9 mouse cellular contexts compared by ENCODE assay signal in the genomic region with DNA sequence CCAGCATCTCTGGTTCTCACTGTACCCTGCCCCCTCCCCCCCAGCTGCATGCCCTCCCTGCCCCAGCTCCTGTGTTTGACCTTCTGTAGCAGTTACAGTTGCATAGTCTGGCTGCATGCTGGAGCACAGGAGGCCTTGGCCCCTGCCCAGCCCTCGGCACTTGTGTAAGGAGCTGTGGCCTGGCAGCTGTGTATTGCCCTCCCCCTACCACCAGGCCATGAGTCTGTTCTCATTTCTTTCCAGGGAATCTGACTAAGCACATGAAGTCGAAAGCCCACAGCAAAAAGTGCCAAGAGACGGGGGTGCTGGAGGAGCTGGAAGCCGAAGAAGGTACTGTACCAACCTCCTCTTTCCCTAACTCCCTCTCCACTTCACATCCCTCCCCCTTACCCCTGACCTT. TPM values are rescaled to one million over a fixed set of nuclear protein-coding genes. Genes with fewer than 3 reads are reported as not detected.
DNase-seq lines count a peak whose midpoint lies in the region; ATAC-seq and TF ChIP-seq lines count a peak whose summit lies in the region.
"Had no signal": no experiment of that assay in that cellular context is flagged by ENCODE, and none has a peak within 500 bp of the region (broad histone marks: within the 10 kb centered on the region; RNA-seq: fewer than 3 reads in every experiment).

No protein-coding gene starts in this region.

- no peak overlapping the region for H3K27ac ChIP-seq in midbrain, embryonic 14.5 days (replicated peaks; ENCODE audit: low read depth, low read length)
- no peak overlapping the region for H3K27ac ChIP-seq in midbrain, embryonic 11.5 days (ENCODE audit: low read depth, low read length)
- H3K27ac ChIP-seq in heart, adult 2 months, result no peak overlapping the region
- H3K27ac ChIP-seq: limb, embryonic 12.5 days had no signal

- intact Hi-C loops in heart, adult 2 months (cut with DNase I), result loop anchor here (2.0 kb wide), 1 partner anchor 497 kb away; no protein-coding TSS in a partner anchor

- DNase-seq in cerebellum, postnatal 14 days, result peak; percentile 61 to 73
- no peak for DNase-seq in cerebellum, adult 9-11 months
- peak; percentile 31 for DNase-seq in midbrain, embryonic 14.5 days
- no peak for DNase-seq in midbrain, embryonic 11.5 days (ENCODE audit: low spot score, missing footprints)
- DNase-seq in heart, adult 2 months, result peak; percentile 63 to 82
- peak; percentile 51 for DNase-seq in lung, postnatal 36 days
- no peak for DNase-seq in c-Kit-positive CD71-positive TER-119-positive erythroid progenitor cells, embryonic 14.5 days (ENCODE audit: low spot score)
- no peak for DNase-seq in thymus, adult 18-20 months

- no peaks in the 10 kb centered on the region for H3K27me3 ChIP-seq in midbrain, embryonic 14.5 days (ENCODE audit: control insufficient read depth, insufficient read depth, low read length)
- no peaks in the 10 kb centered on the region; the same call in 1 of the 2 replicates for H3K27me3 ChIP-seq in midbrain, embryonic 11.5 days (ENCODE audit: control insufficient read depth, insufficient read depth, low read length)
- H3K27me3 ChIP-seq in heart, adult 2 months (ENCODE audit: control insufficient read depth, insufficient read depth, low read length), result no peaks in the 10 kb centered on the region
- H3K27me3 ChIP-seq: limb, embryonic 12.5 days had no signal

- no peaks in the 10 kb centered on the region for H3K9me3 ChIP-seq in midbrain, embryonic 14.5 days (ENCODE audit: control insufficient read depth, low read length)
- H3K9me3 ChIP-seq in midbrain, embryonic 11.5 days (ENCODE audit: control insufficient read depth, low read length), result no peaks in the 10 kb centered on the region
- H3K9me3 ChIP-seq: limb, embryonic 12.5 days had no signal

- H3K4me3 ChIP-seq in midbrain, embryonic 14.5 days (replicated peaks; ENCODE audit: low read depth, low read length), result no peak overlapping the region
- no peak overlapping the region for H3K4me3 ChIP-seq in midbrain, embryonic 11.5 days (ENCODE audit: low read depth, low read length)
- H3K4me3 ChIP-seq in heart, adult 2 months, result no peak overlapping the region
- H3K4me3 ChIP-seq: limb, embryonic 12.5 days had no signal

- no peak for TF ChIP-seq CTCF in heart, adult 2 months (IDR thresholded peaks at IDR 0.05)

- H3K36me3 ChIP-seq in midbrain, embryonic 14.5 days (ENCODE audit: control insufficient read depth, insufficient read depth, low read length), result no peaks in the 10 kb centered on the region
- no peaks in the 10 kb centered on the region for H3K36me3 ChIP-seq in midbrain, embryonic 11.5 days (ENCODE audit: control insufficient read depth, insufficient read depth, low read length)
- no peaks in the 10 kb centered on the region for H3K36me3 ChIP-seq in heart, adult 2 months (ENCODE audit: control insufficient read depth, insufficient read depth, low read length)
- H3K36me3 ChIP-seq: limb, embryonic 12.5 days had no signal

- ATAC-seq in midbrain, embryonic 14.5 days (ENCODE audit: low FRiP score, low TSS enrichment), result no peak
- no peak for ATAC-seq in midbrain, embryonic 11.5 days (ENCODE audit: low FRiP score)

- H3K79me2 ChIP-seq in heart, adult 2 months (replicated peaks; ENCODE audit: control insufficient read depth, insufficient read depth, low read length), result no peaks in the 10 kb centered on the region

- no peak for TF ChIP-seq POLR2A in heart, adult 2 months (IDR thresholded peaks at IDR 0.05; ENCODE audit: insufficient read depth, low read depth, low read length)

- no peak overlapping the region for H3K4me2 ChIP-seq in midbrain, embryonic 14.5 days (ENCODE audit: low read length)
- H3K4me2 ChIP-seq in midbrain, embryonic 11.5 days, result no peak overlapping the region
- H3K4me2 ChIP-seq: limb, embryonic 12.5 days had no signal

- TF ChIP-seq EP300 in heart, adult 2 months (IDR thresholded peaks at IDR 0.05; ENCODE audit: insufficient read depth, low read depth, low read length), result peak; percentile 68; the same call in 1 of the 2 replicates

- WGBS in midbrain, embryonic 14.5 days, result 76% methylated on average over 4 of the region's 4 CpGs
- WGBS in midbrain, embryonic 11.5 days, result 81% methylated on average over 4 of the region's 4 CpGs
- 72% methylated on average over 4 of the region's 4 CpGs for WGBS in heart, adult 2 months

- H3K9ac ChIP-seq in midbrain, embryonic 14.5 days (replicated peaks; ENCODE audit: low read length), result no peak overlapping the region
- no peak overlapping the region for H3K9ac ChIP-seq in midbrain, embryonic 11.5 days (ENCODE audit: low read length)
- no peak overlapping the region for H3K9ac ChIP-seq in heart, adult 2 months (ENCODE audit: low read depth, low read length)
- H3K9ac ChIP-seq: limb, embryonic 12.5 days had no signal

- H3K4me1 ChIP-seq in midbrain, embryonic 14.5 days (ENCODE audit: control insufficient read depth, insufficient read depth, low read length), result no peaks in the 10 kb centered on the region
- no peaks in the 10 kb centered on the region for H3K4me1 ChIP-seq in midbrain, embryonic 11.5 days (ENCODE audit: control insufficient read depth, insufficient read depth, low read length)
- peaks cover 1% of the 10 kb centered on the region; the same call in 1 of the 2 replicates for H3K4me1 ChIP-seq in heart, adult 2 months (ENCODE audit: control insufficient read depth, insufficient read depth, low read length)
- H3K4me1 ChIP-seq: limb, embryonic 12.5 days had no signal

RNA-seq across cellular contexts. Expression of a gene that starts 33.0 kb away (rescaled TPM):
- polyA plus RNA-seq in midbrain, embryonic 14.5 days (2014; fragmentation: Nextera tagmentation; extraction: Ambion mirVana), result 0.18 TPM in 1 of 2 replicates, not detected in the other
- not detected in 2 replicates for polyA plus RNA-seq in midbrain, embryonic 11.5 days (2014; fragmentation: Nextera tagmentation; extraction: Ambion mirVana)
- not detected for total RNA-seq in heart, adult 2 months (2021)
- polyA plus RNA-seq in heart, adult 2 months (2012; rRNA removed), result 0.55 TPM in 1 of 2 replicates, not detected in the other

Comparison
In these comparisons a context has a peak if more than half of its experiments do, and no peak if none do; other contexts are left out.
1. DNase-seq: peak in cerebellum, postnatal 14 days (2 of 2), midbrain, embryonic 14.5 days (single experiment), heart, adult 2 months (2 of 2) and lung, postnatal 36 days (single experiment); none in cerebellum, adult 9-11 months (single experiment), midbrain, embryonic 11.5 days (single experiment), c-Kit-positive CD71-positive TER-119-positive erythroid progenitor cells, embryonic 14.5 days (single experiment) and thymus, adult 18-20 months (0 of 2).